ENCODE assay signal across 8 mouse cellular contexts in the genomic region with DNA sequence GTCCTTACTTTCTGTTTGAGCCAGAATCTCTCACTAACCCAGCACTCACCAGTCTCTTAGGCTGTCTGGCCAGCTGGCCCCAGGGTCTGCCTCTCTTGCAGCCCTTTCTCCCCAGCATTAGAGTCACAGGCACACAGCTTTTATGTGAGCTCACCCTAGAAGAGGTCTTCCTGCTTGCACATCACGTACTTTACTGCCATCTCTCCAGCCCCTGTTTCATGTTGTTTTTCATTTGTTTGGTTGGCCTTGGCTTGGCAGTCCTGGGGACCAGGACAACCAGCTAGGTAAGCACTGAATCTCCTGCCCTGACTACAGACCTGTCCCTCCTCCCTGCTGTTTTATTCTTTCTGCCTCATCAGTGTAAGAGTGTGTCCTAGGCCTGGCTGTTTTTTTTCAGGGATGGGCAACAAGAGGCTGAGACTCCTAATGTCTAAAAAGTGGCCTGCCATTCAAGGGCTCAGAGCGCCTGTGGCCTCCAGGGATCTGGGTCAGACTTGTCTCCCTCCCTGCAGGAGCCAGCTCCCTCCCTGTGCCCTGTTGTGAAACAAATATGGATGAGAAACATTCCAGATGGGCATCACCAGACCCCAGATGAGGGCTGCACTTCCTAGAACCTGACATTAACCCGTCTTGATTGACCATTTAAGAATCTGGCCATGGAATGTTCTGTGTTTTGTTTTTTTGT. TPM values are rescaled to one million over a fixed set of nuclear protein-coding genes. Genes with fewer than 3 reads are reported as not detected.
DNase-seq lines count a peak whose midpoint lies in the region; ATAC-seq and TF ChIP-seq lines count a peak whose summit lies in the region.

No protein-coding gene starts in this region.

- no peaks in the 10 kb centered on the region for H3K27me3 ChIP-seq in heart, embryonic 16.5 days (ENCODE audit: control insufficient read depth, insufficient read depth, low read length)
- 0 out of 2 replicates have a peak, but pooled peaks cover 3% of the 10 kb centered on the region for H3K27me3 ChIP-seq in heart, embryonic 11.5 days (ENCODE audit: control insufficient read depth, insufficient read depth, low read length)
- H3K27me3 ChIP-seq in hindbrain, embryonic 12.5 days = peaks cover 16% of the 10 kb centered on the region; the same call in 1 of the 2 replicates
- peaks cover 21% of the 10 kb centered on the region for H3K27me3 ChIP-seq in neural tube, embryonic 13.5 days

- no peak for DNase-seq in thymus, postnatal 4 days
- DNase-seq in cerebellum, adult 18-20 months = no peak
- DNase-seq in layer of hippocampus, postnatal 36 days = no peak

- H3K9me3 ChIP-seq in heart, embryonic 16.5 days (replicated peaks; ENCODE audit: control insufficient read depth, low read length) = no peaks in the 10 kb centered on the region
- H3K9me3 ChIP-seq in heart, embryonic 11.5 days (replicated peaks; ENCODE audit: control insufficient read depth, low read length) = no peaks in the 10 kb centered on the region
- no peaks in the 10 kb centered on the region for H3K9me3 ChIP-seq in hindbrain, embryonic 12.5 days (replicated peaks)
- no peaks in the 10 kb centered on the region for H3K9me3 ChIP-seq in neural tube, embryonic 13.5 days

- no peak overlapping the region for H3K4me2 ChIP-seq in heart, embryonic 16.5 days (ENCODE audit: low read depth, low read length)
- no peak overlapping the region for H3K4me2 ChIP-seq in heart, embryonic 11.5 days
- H3K4me2 ChIP-seq in hindbrain, embryonic 12.5 days (replicated peaks) = no peak overlapping the region
- H3K4me2 ChIP-seq in neural tube, embryonic 13.5 days = no peak overlapping the region

- no peak for TF ChIP-seq CTCF in cortical plate, adult 2 months (IDR thresholded peaks at IDR 0.05; ENCODE audit: extremely low read depth, insufficient read depth, low read length)

- peak overlapping the region; percentile 61 for H3K27ac ChIP-seq in heart, embryonic 16.5 days (ENCODE audit: low read length)
- H3K27ac ChIP-seq in heart, embryonic 11.5 days (ENCODE audit: low read depth, low read length) = no peak overlapping the region
- H3K27ac ChIP-seq in cortical plate, adult 2 months (ENCODE audit: insufficient read depth, low read length) = peak overlapping the region; percentile 12; the same call in 1 of the 2 replicates
- H3K27ac ChIP-seq in hindbrain, embryonic 12.5 days = peak overlapping the region; percentile 31; the same call in 1 of the 2 replicates
- H3K27ac ChIP-seq in neural tube, embryonic 13.5 days (replicated peaks) = peak overlapping the region; percentile 61

- H3K4me1 ChIP-seq in heart, embryonic 16.5 days (ENCODE audit: control insufficient read depth, insufficient read depth, low read length) = peaks cover 34% of the 10 kb centered on the region
- H3K4me1 ChIP-seq in heart, embryonic 11.5 days (ENCODE audit: control insufficient read depth, insufficient read depth, low read length) = peaks cover 18% of the 10 kb centered on the region
- peaks cover 3% of the 10 kb centered on the region; the same call in 1 of the 2 replicates for H3K4me1 ChIP-seq in cortical plate, adult 2 months (ENCODE audit: control insufficient read depth, insufficient read depth, low read length)
- H3K4me1 ChIP-seq in hindbrain, embryonic 12.5 days = peaks cover 34% of the 10 kb centered on the region
- H3K4me1 ChIP-seq in neural tube, embryonic 13.5 days (replicated peaks) = peaks cover 34% of the 10 kb centered on the region

- H3K36me3 ChIP-seq in heart, embryonic 16.5 days (ENCODE audit: control insufficient read depth, insufficient read depth) = no peaks in the 10 kb centered on the region
- H3K36me3 ChIP-seq in heart, embryonic 11.5 days (ENCODE audit: control insufficient read depth, insufficient read depth, low read length) = no peaks in the 10 kb centered on the region
- no peaks in the 10 kb centered on the region for H3K36me3 ChIP-seq in hindbrain, embryonic 12.5 days
- H3K36me3 ChIP-seq in neural tube, embryonic 13.5 days = no peaks in the 10 kb centered on the region

- WGBS in heart, embryonic 16.5 days = 66% methylated on average over 3 of the region's 3 CpGs
- 57% methylated on average over 3 of the region's 3 CpGs for WGBS in heart, embryonic 11.5 days (ENCODE audit: insufficient replicate concordance)
- WGBS in hindbrain, embryonic 12.5 days = 33% methylated on average over 3 of the region's 3 CpGs
- WGBS in neural tube, embryonic 13.5 days = 26% methylated on average over 3 of the region's 3 CpGs

- H3K9ac ChIP-seq in heart, embryonic 16.5 days (ENCODE audit: low read length) = peak overlapping the region; percentile 18; the same call in 1 of the 2 replicates
- no peak overlapping the region for H3K9ac ChIP-seq in heart, embryonic 11.5 days (ENCODE audit: low read depth, low read length)
- no peak overlapping the region for H3K9ac ChIP-seq in hindbrain, embryonic 12.5 days
- H3K9ac ChIP-seq in neural tube, embryonic 13.5 days = peak overlapping the region; percentile 31; the same call in 1 of the 2 replicates

- no peak for TF ChIP-seq POLR2A in cortical plate, adult 2 months (IDR thresholded peaks at IDR 0.05; ENCODE audit: extremely low read depth, insufficient read depth, low read length)

- no peak for ATAC-seq in heart, embryonic 16.5 days (replicated peaks; ENCODE audit: extremely low read depth, insufficient read depth, low FRiP score)
- no peak for ATAC-seq in heart, embryonic 11.5 days (replicated peaks; ENCODE audit: insufficient number of reproducible peaks, low FRiP score, low TSS enrichment)
- ATAC-seq in hindbrain, embryonic 12.5 days (ENCODE audit: low FRiP score) = peak; percentile 32
- ATAC-seq in neural tube, embryonic 13.5 days (ENCODE audit: low read depth) = peak; percentile 25; the same call in 1 of the 2 replicates

- no peak overlapping the region for H3K4me3 ChIP-seq in heart, embryonic 16.5 days (ENCODE audit: low read length)
- no peak overlapping the region for H3K4me3 ChIP-seq in heart, embryonic 11.5 days (ENCODE audit: low read depth, low read length)
- no peak overlapping the region for H3K4me3 ChIP-seq in cortical plate, adult 2 months (ENCODE audit: insufficient read depth, low read length)
- no peak overlapping the region for H3K4me3 ChIP-seq in hindbrain, embryonic 12.5 days
- H3K4me3 ChIP-seq in neural tube, embryonic 13.5 days = no peak overlapping the region

RNA-seq across cellular contexts. Expression of gene Ass1, which starts 21.1 kb away (rescaled TPM):
- 11.8 and 15.5 TPM in 2 replicates for polyA plus RNA-seq in heart, embryonic 16.5 days (2015; fragmentation: Nextera tagmentation; extraction: Ambion mirVana)
- 8.8 and 9.0 TPM in 2 replicates for polyA plus RNA-seq in heart, embryonic 11.5 days (2014; fragmentation: Nextera tagmentation; extraction: Ambion mirVana)
- 37.1 and 39.2 TPM in 2 replicates for polyA plus RNA-seq in cortical plate, adult 2 months (2012; rRNA removed)
- 7.2 and 7.7 TPM in 2 replicates for polyA plus RNA-seq in hindbrain, embryonic 12.5 days (2016; fragmentation: Nextera tagmentation; extraction: Ambion mirVana)
- polyA plus RNA-seq in neural tube, embryonic 13.5 days (2015; fragmentation: Nextera tagmentation; extraction: Ambion mirVana) = 12.5 and 14.8 TPM in 2 replicates
- total RNA-seq in layer of hippocampus, postnatal 36 days (2021) = 10 to 100 TPM; 19.5 to 21.8 TPM

Comparison
In these comparisons a context has a peak if more than half of its experiments do, and no peak if none do; other contexts are left out.
1. H3K9ac ChIP-seq: peak in heart, embryonic 16.5 days (single experiment) and neural tube, embryonic 13.5 days (single experiment); none in heart, embryonic 11.5 days (single experiment) and hindbrain, embryonic 12.5 days (single experiment).
2. ATAC-seq: peak in hindbrain, embryonic 12.5 days (single experiment) and neural tube, embryonic 13.5 days (single experiment); none in heart, embryonic 16.5 days (single experiment) and heart, embryonic 11.5 days (single experiment).